Mouse (Mus musculus): ENCODE measurements around the gene Cox14. TPM values are rescaled to one million over a fixed set of nuclear protein-coding genes. Genes with fewer than 3 reads are reported as not detected.
A peak's percentile ranks its signal among the peaks of the same experiment; 100 is the strongest.

The Cox14 gene
- total and polyA plus RNA-seq, 3 experiments = 113 to 125 TPM; not detected in 1

DNA sequence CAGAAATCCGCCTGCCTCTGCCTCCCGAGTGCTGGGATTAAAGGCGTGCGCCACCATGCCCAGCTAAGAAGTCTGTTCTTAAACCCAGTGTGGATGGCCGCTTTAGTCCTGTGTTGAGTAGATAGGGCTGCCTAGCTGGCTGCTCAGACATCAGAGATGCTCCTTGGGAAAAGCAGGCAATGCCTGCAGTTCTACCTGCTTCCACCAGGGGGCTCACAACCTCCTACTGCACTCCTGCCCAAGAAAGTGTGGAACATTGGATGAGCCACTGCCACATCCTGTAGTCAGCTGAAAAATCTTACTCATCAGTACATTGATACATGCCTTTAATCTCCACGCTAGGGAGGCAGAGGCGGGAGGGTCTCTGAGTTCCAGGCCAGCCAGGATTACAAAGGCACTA, 10.6 kb upstream of the Cox14 start:
- no peak for TF ChIP-seq GABPA (IDR thresholded peaks at IDR 0.05; ENCODE audit: low read depth, low read length)
- no peak for TF ChIP-seq RCOR1 (IDR thresholded peaks at IDR 0.05; ENCODE audit: low read depth, low read length)
- peak; percentile 93 to 99 (median 98) for TF ChIP-seq CTCF (IDR thresholded peaks at IDR 0.05 in 2 of 3, conservative IDR thresholded peaks at IDR 0.05 in 1 of 3; ENCODE audit: control insufficient read depth in 1 of 3, insufficient read depth in 1 of 3, low read depth in 2 of 3, low read length in 3 of 3, poor library complexity in 1 of 3, severe bottlenecking in 1 of 3)
- peak; percentile 71 for TF ChIP-seq RAD21 (IDR thresholded peaks at IDR 0.05; ENCODE audit: low read depth, low read length)
- peak; percentile 97 for TF ChIP-seq SMC3 (IDR thresholded peaks at IDR 0.05; ENCODE audit: low read depth, low read length)
- TF ChIP-seq SIN3A (IDR thresholded peaks at IDR 0.05; ENCODE audit: low read length) = peak; percentile 68
- no peak for TF ChIP-seq E2F4 (IDR thresholded peaks at IDR 0.05; ENCODE audit: borderline replicate concordance, low read depth, low read length)
- peak; percentile 60 for TF ChIP-seq ZC3H11A (IDR thresholded peaks at IDR 0.05; ENCODE audit: low read depth, low read length)
- TF ChIP-seq TBP (IDR thresholded peaks at IDR 0.05; ENCODE audit: low read depth, low read length) = no peak
- TF ChIP-seq USF1 (IDR thresholded peaks at IDR 0.05; ENCODE audit: low read depth, low read length) = no peak
- DNase-seq (ENCODE audit: low read depth, low spot score) = peak; percentile 89
- no peak overlapping the region for H3K4me3 ChIP-seq (ENCODE audit: control insufficient read depth in 1 of 2, insufficient read depth in 1 of 2, low read depth in 2 of 2, low read length in 2 of 2)
- H3K9ac ChIP-seq (ENCODE audit: control insufficient read depth, low read depth, low read length, poor library complexity, severe bottlenecking) = no peak overlapping the region
- H3K79me2 ChIP-seq (ENCODE audit: control insufficient read depth, insufficient read depth, low read length, poor library complexity) = no peaks in the 10 kb centered on the region
- peaks cover 2 to 12% of the 10 kb centered on the region in 2 experiments for H3K4me1 ChIP-seq (ENCODE audit: control insufficient read depth in 1 of 2, insufficient read depth in 2 of 2, low read length in 2 of 2)
- H3K36me3 ChIP-seq (ENCODE audit: control insufficient read depth in 1 of 2, insufficient read depth in 2 of 2, low read length in 2 of 2) = peaks cover 0 to 10% of the 10 kb centered on the region in 2 experiments
- no peaks in the 10 kb centered on the region for H3K9me3 ChIP-seq (replicated peaks; ENCODE audit: insufficient read depth, low read length)
- peak overlapping the region; percentile 3; the same call in 1 of the 2 replicates for H3K27ac ChIP-seq (ENCODE audit: control insufficient read depth, low read depth, low read length)
- H3K27me3 ChIP-seq (ENCODE audit: control insufficient read depth in 1 of 2, insufficient read depth in 2 of 2, low read length in 2 of 2) = no peaks in the 10 kb centered on the region

DNA sequence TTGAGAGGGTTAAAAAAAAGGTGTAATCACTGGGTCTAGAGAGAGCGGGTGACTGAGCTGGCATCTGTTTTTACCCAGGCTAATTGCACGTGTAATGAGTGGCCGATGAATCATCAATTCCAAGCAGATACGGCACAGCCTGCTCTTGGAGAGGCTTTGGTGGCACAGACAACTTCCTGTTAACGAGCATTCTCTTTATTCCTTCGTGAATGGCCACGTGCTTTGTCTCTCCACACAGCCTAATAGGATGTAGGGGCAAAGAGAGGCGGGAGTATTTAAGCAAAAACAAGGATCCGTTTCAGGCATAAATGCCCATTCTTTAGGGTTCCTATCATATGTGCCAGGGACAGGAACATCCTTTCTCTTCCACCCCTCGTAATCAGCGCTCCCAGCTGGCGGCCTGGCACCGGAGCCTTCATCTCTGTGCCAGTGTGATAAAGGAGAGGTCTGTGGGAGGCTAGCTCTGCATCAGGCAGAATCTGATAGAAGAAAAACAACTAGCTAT, 10.0 kb upstream of the Cox14 start:
- no peak overlapping the region for H3K4me3 ChIP-seq (ENCODE audit: control insufficient read depth in 1 of 2, insufficient read depth in 1 of 2, low read depth in 2 of 2, low read length in 2 of 2)
- DNase-seq (ENCODE audit: low read depth, low spot score) = peak; percentile 74
- no peak overlapping the region for H3K9ac ChIP-seq (ENCODE audit: control insufficient read depth, low read depth, low read length, poor library complexity, severe bottlenecking)
- H3K4me1 ChIP-seq (ENCODE audit: control insufficient read depth in 1 of 2, insufficient read depth in 2 of 2, low read length in 2 of 2) = peaks cover 2 to 12% of the 10 kb centered on the region in 2 experiments
- no peaks in the 10 kb centered on the region for H3K79me2 ChIP-seq (ENCODE audit: control insufficient read depth, insufficient read depth, low read length, poor library complexity)
- no peaks in the 10 kb centered on the region for H3K9me3 ChIP-seq (replicated peaks; ENCODE audit: insufficient read depth, low read length)
- H3K27ac ChIP-seq (ENCODE audit: control insufficient read depth, low read depth, low read length) = peak overlapping the region; percentile 3; the same call in 1 of the 2 replicates
- no peaks in the 10 kb centered on the region for H3K27me3 ChIP-seq (ENCODE audit: control insufficient read depth in 1 of 2, insufficient read depth in 2 of 2, low read length in 2 of 2)
- H3K36me3 ChIP-seq (ENCODE audit: control insufficient read depth in 1 of 2, insufficient read depth in 2 of 2, low read length in 2 of 2) = peaks cover 0 to 10% of the 10 kb centered on the region in 2 experiments
- TF ChIP-seq CHD1 (IDR thresholded peaks at IDR 0.05; ENCODE audit: low read depth, low read length) (no peak), BHLHE40 (IDR thresholded peaks at IDR 0.05; ENCODE audit: borderline replicate concordance, low read depth, low read length) (peak; percentile 53; the same call in 1 of the 2 replicates), UBTF (IDR thresholded peaks at IDR 0.05; ENCODE audit: borderline replicate concordance, insufficient read depth, low read depth, low read length) (no peak), GABPA (IDR thresholded peaks at IDR 0.05; ENCODE audit: low read depth, low read length) (no peak), ETS1 (IDR thresholded peaks at IDR 0.05; ENCODE audit: low read depth, low read length) (peak; percentile 62; the same call in 1 of the 2 replicates), RCOR1 (IDR thresholded peaks at IDR 0.05; ENCODE audit: low read depth, low read length) (peak; percentile 82; the same call in 1 of the 2 replicates), MEF2A (IDR thresholded peaks at IDR 0.05; ENCODE audit: extremely low read depth, insufficient replicate concordance, low read depth, low read length, poor library complexity, severe bottlenecking) (no peak), NELFE (IDR thresholded peaks at IDR 0.05; ENCODE audit: low read depth, low read length) (no peak), TCF12 (IDR thresholded peaks at IDR 0.05; ENCODE audit: low read depth, low read length) (peak; percentile 94), MYC (IDR thresholded peaks at IDR 0.05; ENCODE audit: low read depth, low read length) (peak; percentile 90), SMC3 (IDR thresholded peaks at IDR 0.05; ENCODE audit: low read depth, low read length) (no peak; the same call in 1 of the 2 replicates), ELF1 (IDR thresholded peaks at IDR 0.05; ENCODE audit: low read depth, low read length) (no peak), JUND (IDR thresholded peaks at IDR 0.05; ENCODE audit: low read depth, low read length) (0 out of 2 replicates have a peak, but pooled peaks have one; percentile 41), EP300 (IDR thresholded peaks at IDR 0.05; ENCODE audit: low read depth in 1 of 2, low read length in 2 of 2) (peak; percentile 41 to 89; a peak in 3 of 4 replicates), MYB (IDR thresholded peaks at IDR 0.05; ENCODE audit: low read depth, low read length) (no peak), USF1 (IDR thresholded peaks at IDR 0.05; ENCODE audit: low read depth, low read length) (peak; percentile 49; the same call in 1 of the 2 replicates), CHD2 (IDR thresholded peaks at IDR 0.05; ENCODE audit: low read length) (no peak), CTCF (IDR thresholded peaks at IDR 0.05 in 2 of 3, conservative IDR thresholded peaks at IDR 0.05 in 1 of 3; ENCODE audit: control insufficient read depth in 1 of 3, insufficient read depth in 1 of 3, low read depth in 2 of 3, low read length in 3 of 3, poor library complexity in 1 of 3, severe bottlenecking in 1 of 3) (no peak), MXI1 (IDR thresholded peaks at IDR 0.05; ENCODE audit: low read depth, low read length) (peak; percentile 76), SIN3A (IDR thresholded peaks at IDR 0.05; ENCODE audit: low read length) (peak; percentile 50; the same call in 1 of the 2 replicates), ZNF384 (IDR thresholded peaks at IDR 0.05; ENCODE audit: low read depth, low read length) (no peak), ZMIZ1 (IDR thresholded peaks at IDR 0.05; ENCODE audit: low read depth, low read length) (no peak), NRF1 (IDR thresholded peaks at IDR 0.05; ENCODE audit: insufficient read depth, low read depth, low read length, poor library complexity, severe bottlenecking) (no peak), MAX (IDR thresholded peaks at IDR 0.05; ENCODE audit: low read length) (peak; percentile 97)

All from MEL (cell line).